Mouse (Mus musculus) heart, embryonic 10.5 days (tissue): ENCODE measurements around the gene Amigo1. TPM values are rescaled to one million over a fixed set of nuclear protein-coding genes. Genes with fewer than 3 reads are reported as not detected.

Experiments used
- DNase-seq: peaks from one replicate; pipeline ENCODE4 v3.0.0-alpha.2; 2017; ENCODE audit warnings: low spot score
- H3K27ac ChIP-seq: fragments of 300-500 bp; sonication (generic); 2 replicates; pipeline ENCODE4 v1.5.1; 2016; ENCODE audit warnings: mild to moderate bottlenecking
- H3K27me3 ChIP-seq: fragments of 300-500 bp; sonication (generic); 2 replicates; pipeline ENCODE4 v1.6.1; 2016; ENCODE audit warnings: mild to moderate bottlenecking; ENCODE audit not compliant: poor library complexity, insufficient read depth, severe bottlenecking
- H3K36me3 ChIP-seq: fragments of 300-500 bp; sonication (generic); 2 replicates; pipeline ENCODE4 v1.6.1; 2016; ENCODE audit warnings: mild to moderate bottlenecking, moderate library complexity
- H3K4me1 ChIP-seq: fragments of 300-500 bp; sonication (generic); 2 replicates; pipeline ENCODE4 v1.6.1; 2016; ENCODE audit warnings: mild to moderate bottlenecking
- H3K4me3 ChIP-seq: fragments of 300-500 bp; sonication (generic); 2 replicates; pipeline ENCODE4 v1.5.1; 2016; ENCODE audit warnings: mild to moderate bottlenecking, moderate library complexity
- H3K9me3 ChIP-seq: fragments of 300-500 bp; sonication (generic); 2 replicates; pipeline ENCODE4 v1.6.1; 2016; ENCODE audit warnings: mild to moderate bottlenecking, moderate library complexity
- WGBS: fragments of 180-500 bp; shearing (Covaris S2); methylation state at CpG from one replicate; pipeline ENCODE4 v1.1.7; 2016; 5-methylcytosine and 5-hydroxymethylcytosine counted together
- polyA plus RNA-seq: library from polyadenylated mRNA; unstranded; fragments of >200 nt; fragmentation: Nextera tagmentation; extraction: Ambion mirVana; gene quantifications from 2 replicates; pipeline ENCODE4 v1.2.1, GENCODE M21; 2016

Gene Amigo1
- polyA plus RNA-seq, 1 experiment from 2014 or later, result 1.4 TPM

- Histone ChIP-seq H3K27me3 (no peaks in the 10 kb centered on the region), H3K4me1 (peaks cover 45% of the 10 kb centered on the region), H3K36me3 (peaks cover 65% of the 10 kb centered on the region), H3K9me3 (no peaks in the 10 kb centered on the region), H3K4me3 (no peak overlapping the region), H3K27ac (no peak overlapping the region)
- WGBS, result 79% methylated on average over 11 of the region's 11 CpGs
- DNase-seq, result no peak
Measured at GRCm38 (mm10) chr3:108204470-108204869, 18.3 kb downstream of the Amigo1 start.

GRCm38 (mm10) chr3:108205601-108206000 lies 19.5 kb downstream of the Amigo1 start:
- no peaks in the 10 kb centered on the region for H3K9me3 ChIP-seq
- no peak for DNase-seq
- H3K4me3 ChIP-seq, result no peak overlapping the region
- peaks cover 65% of the 10 kb centered on the region for H3K36me3 ChIP-seq
- H3K4me1 ChIP-seq, result peaks cover 40% of the 10 kb centered on the region
- no peak overlapping the region for H3K27ac ChIP-seq
- 82% methylated on average over 8 of the region's 8 CpGs for WGBS
- H3K27me3 ChIP-seq, result no peaks in the 10 kb centered on the region

GRCm38 (mm10) chr3:108206731-108207375 lies 20.7 kb downstream of the Amigo1 start:
- no peaks in the 10 kb centered on the region for H3K9me3 ChIP-seq
- no peak overlapping the region for H3K4me3 ChIP-seq
- peaks cover 62% of the 10 kb centered on the region for H3K36me3 ChIP-seq
- 89% methylated on average over 15 of the region's 15 CpGs for WGBS
- H3K27me3 ChIP-seq, result no peaks in the 10 kb centered on the region
- no peak overlapping the region for H3K27ac ChIP-seq
- no peak for DNase-seq
- H3K4me1 ChIP-seq, result peaks cover 36% of the 10 kb centered on the region

GRCm38 (mm10) chr3:108209001-108209400 lies 22.9 kb downstream of the Amigo1 start:
- Histone ChIP-seq H3K9me3 (no peaks in the 10 kb centered on the region), H3K4me3 (peak overlapping the region; percentile 77), H3K36me3 (peaks cover 43% of the 10 kb centered on the region), H3K27ac (peak overlapping the region; percentile 97), H3K27me3 (0 out of 2 replicates have a peak, but pooled peaks cover 9% of the 10 kb centered on the region), H3K4me1 (peaks cover 26% of the 10 kb centered on the region)
- 76% methylated on average over 3 of the region's 3 CpGs for WGBS
- no peak for DNase-seq

GRCm38 (mm10) chr3:108209536-108209935 lies 23.4 kb downstream of the Amigo1 start:
- no peaks in the 10 kb centered on the region for H3K9me3 ChIP-seq

GRCm38 (mm10) chr3:108209946-108210770 lies 24.0 kb downstream of the Amigo1 start:
- H3K9me3 ChIP-seq, result no peaks in the 10 kb centered on the region
- H3K36me3 ChIP-seq, result peaks cover 33% of the 10 kb centered on the region
- peak overlapping the region; percentile 97 for H3K27ac ChIP-seq
- peak; percentile 98 for DNase-seq
- peaks cover 26% of the 10 kb centered on the region for H3K4me1 ChIP-seq
- 0 out of 2 replicates have a peak, but pooled peaks cover 14% of the 10 kb centered on the region for H3K27me3 ChIP-seq
- WGBS, result under 1% methylated on average over 72 of the region's 72 CpGs
- peak overlapping the region; percentile 77 for H3K4me3 ChIP-seq

More at GRCm38 (mm10) chr3:108209536-108209935, 23.4 kb downstream of the Amigo1 start:
- peaks cover 26% of the 10 kb centered on the region for H3K4me1 ChIP-seq
- H3K36me3 ChIP-seq, result peaks cover 39% of the 10 kb centered on the region
- H3K27me3 ChIP-seq, result 0 out of 2 replicates have a peak, but pooled peaks cover 14% of the 10 kb centered on the region
- peak overlapping the region; percentile 97 for H3K27ac ChIP-seq
- H3K4me3 ChIP-seq, result peak overlapping the region; percentile 77
- DNase-seq, result no peak
- 10% methylated on average over 8 of the region's 8 CpGs for WGBS

GRCm38 (mm10) chr3:108210771-108211139 lies 24.6 kb downstream of the Amigo1 start, which contains the start of gene Atxn7l2:
Atxn7l2 (minus strand) TSS chr3:108210934.
- Histone ChIP-seq H3K27me3 (0 out of 2 replicates have a peak, but pooled peaks cover 14% of the 10 kb centered on the region), H3K4me1 (peaks cover 26% of the 10 kb centered on the region), H3K27ac (peak within 1 kb of the TSS; percentile 97), H3K9me3 (no peaks in the 10 kb centered on the region), H3K36me3 (peaks cover 27% of the 10 kb centered on the region), H3K4me3 (peak within 1 kb of the TSS; percentile 77)
- DNase-seq, result peak; percentile 90
- WGBS, result under 1% methylated on average over 14 of the region's 14 CpGs

GRCm38 (mm10) chr3:108211845-108212244 lies 25.7 kb downstream of the Amigo1 start:
- Histone ChIP-seq H3K9me3 (no peaks in the 10 kb centered on the region), H3K36me3 (peaks cover 16% of the 10 kb centered on the region), H3K27me3 (peaks cover 23% of the 10 kb centered on the region; the same call in 1 of the 2 replicates), H3K27ac (no peak overlapping the region), H3K4me1 (peaks cover 26% of the 10 kb centered on the region), H3K4me3 (no peak overlapping the region)
- WGBS, result 86% methylated on average over 6 of the region's 6 CpGs
- DNase-seq, result no peak

- Histone ChIP-seq H3K36me3 (peaks cover 10% of the 10 kb centered on the region), H3K9me3 (no peaks in the 10 kb centered on the region), H3K4me3 (no peak overlapping the region), H3K4me1 (peaks cover 26% of the 10 kb centered on the region), H3K27me3 (peaks cover 23% of the 10 kb centered on the region; the same call in 1 of the 2 replicates), H3K27ac (no peak overlapping the region)
- DNase-seq, result no peak
- WGBS, result 79% methylated on average over 8 of the region's 8 CpGs
Measured at GRCm38 (mm10) chr3:108212406-108212805, 26.3 kb downstream of the Amigo1 start.

GRCm38 (mm10) chr3:108214734-108215133 lies 28.6 kb downstream of the Amigo1 start:
- WGBS, result 12% methylated on average over 5 of the region's 5 CpGs
- H3K27me3 ChIP-seq, result peaks cover 34% of the 10 kb centered on the region; the same call in 1 of the 2 replicates

GRCm38 (mm10) chr3:108220661-108221060 lies 34.5 kb downstream of the Amigo1 start:
- H3K36me3 ChIP-seq, result no peaks in the 10 kb centered on the region
- H3K4me3 ChIP-seq, result no peak overlapping the region
- 78% methylated on average over 3 of the region's 3 CpGs for WGBS
- DNase-seq, result no peak
- no peaks in the 10 kb centered on the region for H3K9me3 ChIP-seq
- no peak overlapping the region for H3K27ac ChIP-seq
- H3K27me3 ChIP-seq, result peaks cover 70% of the 10 kb centered on the region
- H3K4me1 ChIP-seq, result peaks cover 4% of the 10 kb centered on the region

More at GRCm38 (mm10) chr3:108214734-108215133, 28.6 kb downstream of the Amigo1 start:
- Histone ChIP-seq H3K36me3 (no peaks in the 10 kb centered on the region), H3K4me3 (no peak overlapping the region), H3K27ac (no peak overlapping the region), H3K4me1 (peaks cover 8% of the 10 kb centered on the region), H3K9me3 (no peaks in the 10 kb centered on the region)
- no peak for DNase-seq

- Histone ChIP-seq H3K4me1 (peaks cover 17% of the 10 kb centered on the region), H3K27ac (peak overlapping the region; percentile 36), H3K36me3 (no peaks in the 10 kb centered on the region), H3K4me3 (peak overlapping the region; percentile 53), H3K27me3 (peaks cover 75% of the 10 kb centered on the region), H3K9me3 (no peaks in the 10 kb centered on the region)
- DNase-seq, result no peak
- WGBS, result 3% methylated on average over 66 of the region's 67 CpGs
Measured at GRCm38 (mm10) chr3:108225711-108226557, 39.8 kb downstream of the Amigo1 start.
